Mouse (Mus musculus): ENCODE results near the gene Vstm2l.
A peak's percentile ranks its signal among the peaks of the same experiment; 100 is the strongest.

The Vstm2l gene

DNA sequence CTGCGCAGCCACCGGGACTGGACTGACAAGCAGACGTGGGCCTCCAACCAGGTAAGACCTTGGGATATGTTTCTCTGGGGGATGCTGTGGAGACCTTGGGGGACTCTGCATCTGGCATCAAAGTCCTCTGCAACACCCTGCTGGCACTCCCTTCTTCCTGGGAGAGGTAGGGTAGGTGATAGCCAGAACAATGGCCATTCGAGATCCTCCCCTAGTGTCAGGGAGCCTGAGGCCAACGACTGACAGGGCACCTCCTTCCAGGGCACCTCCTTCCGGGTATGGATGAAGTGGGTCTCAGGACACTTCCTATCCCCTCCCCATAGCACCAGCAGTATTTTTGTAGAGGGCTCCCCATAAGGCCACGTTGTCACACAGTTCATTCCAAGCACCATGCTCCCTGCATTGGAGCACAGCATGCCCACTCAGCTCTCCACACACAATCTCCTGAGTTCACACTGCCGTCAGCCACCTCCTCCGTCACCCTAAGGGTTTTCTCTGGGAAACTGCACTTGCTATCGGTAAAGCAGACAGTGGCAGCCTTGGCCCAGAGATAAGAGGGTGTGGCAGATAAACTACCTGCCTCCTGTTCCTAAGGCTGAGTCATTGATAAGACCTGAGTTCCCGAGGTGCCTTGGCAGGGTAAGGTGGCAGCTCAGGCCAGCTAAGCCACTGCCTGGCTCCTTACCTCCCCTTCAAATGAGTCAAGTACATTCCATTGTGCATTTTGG lies 21.2 kb downstream of the Vstm2l start:
- DNase-seq (ENCODE audit: low read depth), result no peak

DNA sequence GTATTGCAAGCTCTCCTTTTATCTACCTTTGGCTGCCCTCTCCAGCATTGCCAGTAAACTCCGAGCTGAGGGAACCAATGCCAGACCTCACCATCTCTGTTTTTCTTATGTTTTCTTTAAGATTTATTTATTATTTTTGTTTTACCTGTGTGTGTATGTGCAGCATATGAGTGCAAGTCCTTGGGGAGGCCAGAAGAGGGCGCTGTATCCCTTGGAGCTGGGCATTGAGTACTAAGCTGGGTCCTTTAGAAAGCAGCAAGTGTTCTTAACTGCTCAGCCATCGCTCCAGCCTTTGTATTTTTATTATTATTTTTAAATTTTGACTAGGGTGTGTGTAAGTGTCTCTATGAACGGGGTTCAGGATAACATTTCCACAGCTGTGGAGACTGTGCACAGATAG lies 22.2 kb downstream of the Vstm2l start:
- no peak for DNase-seq (ENCODE audit: low read depth)

DNA sequence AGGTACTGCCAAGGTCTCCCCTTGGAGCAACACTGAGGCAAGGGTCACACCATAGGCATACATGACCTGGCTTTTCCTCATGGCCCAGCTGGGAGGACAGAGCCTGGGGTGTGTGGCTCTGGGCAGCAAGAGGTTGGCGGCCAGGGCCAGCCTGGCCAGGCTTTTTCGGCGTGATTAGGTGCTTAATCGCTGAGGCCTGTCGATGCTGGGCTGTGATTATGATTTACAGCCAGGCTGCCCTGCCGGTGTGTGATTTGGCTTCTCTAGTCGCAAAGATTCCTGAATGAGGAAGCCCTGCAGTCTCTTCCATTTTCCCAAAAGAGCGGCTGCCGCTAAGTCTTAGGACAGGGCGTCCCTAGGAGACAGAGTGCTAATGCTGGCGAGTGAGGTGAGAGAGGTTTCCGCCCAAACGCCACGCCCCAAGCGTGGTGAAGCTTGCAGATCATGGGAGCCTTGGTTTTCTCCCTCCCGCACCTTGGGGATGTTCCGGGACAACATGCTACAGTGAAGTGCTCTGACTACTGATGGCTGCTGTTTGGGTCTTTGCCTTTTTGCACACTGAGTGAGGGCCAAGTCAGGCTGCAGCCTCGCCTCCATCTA lies 26.2 kb downstream of the Vstm2l start:
- no peak for DNase-seq (ENCODE audit: low read depth)

DNA sequence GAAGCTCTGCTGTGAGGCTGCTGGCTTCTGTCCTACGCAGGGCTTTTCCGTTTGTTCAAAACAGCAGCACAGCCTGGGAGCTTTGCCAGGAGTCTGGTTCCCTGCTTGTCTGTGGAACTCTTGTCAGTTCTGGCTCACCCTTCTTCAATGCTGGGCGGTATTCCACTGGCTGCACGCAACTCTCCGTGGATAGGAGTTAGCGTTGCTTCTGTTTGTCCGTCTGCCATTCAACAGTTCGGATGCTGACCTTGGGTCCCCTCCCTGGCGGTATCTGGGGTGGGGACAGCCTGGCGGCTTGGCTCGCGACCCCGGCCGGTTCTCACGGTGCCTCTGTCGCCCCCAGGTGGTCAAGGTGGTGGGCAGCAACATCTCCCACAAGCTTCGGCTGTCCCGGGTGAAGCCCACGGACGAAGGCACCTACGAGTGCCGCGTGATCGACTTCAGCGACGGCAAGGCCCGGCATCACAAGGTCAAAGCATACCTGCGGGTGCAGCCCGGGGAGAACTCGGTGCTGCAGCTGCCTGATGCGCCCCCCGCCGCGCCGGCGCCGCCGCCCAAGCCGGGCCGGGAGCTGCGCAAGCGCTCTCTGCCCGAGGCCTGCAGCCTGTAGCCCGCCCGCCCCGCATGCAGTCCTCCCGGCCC lies 29.2 kb downstream of the Vstm2l start:
- DNase-seq (ENCODE audit: low read depth), result no peak

DNA sequence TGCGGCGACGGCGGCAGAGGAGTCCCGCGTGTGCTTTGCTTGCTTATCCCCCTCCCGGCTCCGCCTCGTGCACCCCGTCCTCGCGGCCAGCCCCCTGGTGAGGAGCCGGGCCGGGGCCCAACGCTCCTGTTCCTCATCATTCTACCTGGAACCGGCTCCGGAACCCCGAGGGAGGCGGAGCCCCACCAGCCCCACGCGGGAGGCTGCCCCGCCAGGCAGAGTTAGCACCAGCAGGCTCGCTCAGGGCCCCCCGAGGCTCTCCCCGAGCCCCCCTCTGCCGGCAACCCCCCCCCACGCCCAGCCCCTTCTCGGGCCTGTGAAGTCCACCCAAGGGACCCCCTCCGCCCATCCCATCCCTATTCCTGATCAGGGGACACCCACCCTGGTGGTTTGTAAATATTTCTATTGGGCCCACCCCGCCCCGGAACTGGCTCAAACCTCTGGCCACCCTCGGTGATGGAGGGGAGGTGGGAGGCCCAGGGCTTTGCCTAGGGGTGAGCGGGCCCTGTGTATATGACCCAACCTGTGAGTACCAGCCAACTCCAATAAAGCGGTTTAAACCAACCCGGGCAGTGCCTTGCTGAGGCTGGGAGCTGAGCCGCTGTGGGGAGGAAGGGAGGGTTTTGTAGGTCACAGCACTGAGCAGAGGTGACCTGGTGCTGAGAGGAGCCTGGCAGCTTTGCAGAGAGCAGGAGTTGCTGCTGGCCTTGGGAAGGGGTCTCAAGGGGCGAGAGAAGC lies 29.9 kb downstream of the Vstm2l start:
- DNase-seq (ENCODE audit: low read depth), result no peak

DNA sequence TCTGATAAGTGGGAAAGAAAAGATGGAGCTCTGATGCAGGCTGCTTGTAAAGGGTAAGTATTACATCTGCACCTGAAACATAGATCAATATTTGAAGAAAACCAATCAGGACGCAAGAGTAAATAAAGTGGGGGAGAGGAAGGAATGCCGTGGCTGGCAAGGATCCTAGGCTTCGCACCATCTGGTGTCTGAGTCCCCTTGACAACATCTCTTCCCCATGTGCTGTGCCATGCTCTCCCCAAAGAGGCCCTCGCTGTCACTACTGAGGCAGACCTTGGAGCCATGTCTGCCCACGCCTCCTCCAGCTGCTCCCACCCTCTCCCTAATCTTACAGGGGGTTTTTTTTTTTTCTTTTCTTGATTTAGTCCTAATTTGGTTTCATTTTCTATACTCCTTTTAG lies 39.5 kb downstream of the Vstm2l start:
- DNase-seq (ENCODE audit: low read depth), result no peak

DNA sequence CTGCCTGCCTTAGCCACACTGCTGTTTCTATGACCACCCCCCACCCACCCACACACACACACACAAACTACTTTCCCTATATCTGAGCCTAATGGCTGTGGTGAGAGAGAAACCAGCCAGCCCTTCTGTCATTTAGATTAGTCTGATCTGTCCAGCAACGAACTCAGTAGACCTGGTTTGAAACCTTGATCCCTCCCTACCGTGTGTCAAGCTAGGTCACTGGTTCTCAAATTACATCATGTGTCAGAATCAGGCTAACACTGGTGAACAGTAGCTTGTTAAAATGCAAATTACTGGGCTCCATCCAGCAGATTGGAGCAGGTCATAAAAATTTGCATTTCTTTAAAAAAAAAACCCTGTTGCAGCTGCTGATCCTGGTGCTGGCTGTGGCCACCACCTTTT lies 43.3 kb downstream of the Vstm2l start:
- DNase-seq (ENCODE audit: low read depth), result no peak

DNA sequence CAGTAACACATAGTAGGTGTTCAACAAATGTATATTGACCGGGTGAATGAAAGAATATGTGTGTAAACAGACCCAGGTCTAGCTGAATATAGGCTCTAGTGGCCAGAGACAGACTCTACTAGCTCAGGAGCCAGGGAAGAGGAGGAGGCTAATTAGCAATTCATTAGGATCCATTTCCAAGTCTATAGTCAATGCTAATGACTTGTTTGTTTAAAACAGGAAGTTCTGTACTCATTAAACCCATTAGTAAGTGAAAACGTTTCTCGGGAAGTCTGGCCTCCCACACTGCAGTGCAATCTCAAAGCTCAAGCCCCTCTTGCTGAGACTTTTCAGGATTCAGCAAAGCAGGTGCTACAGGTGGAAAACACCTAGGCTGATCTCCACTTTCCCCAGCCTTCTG lies 53.4 kb downstream of the Vstm2l start:
- no peak for DNase-seq (ENCODE audit: low read depth)

DNA sequence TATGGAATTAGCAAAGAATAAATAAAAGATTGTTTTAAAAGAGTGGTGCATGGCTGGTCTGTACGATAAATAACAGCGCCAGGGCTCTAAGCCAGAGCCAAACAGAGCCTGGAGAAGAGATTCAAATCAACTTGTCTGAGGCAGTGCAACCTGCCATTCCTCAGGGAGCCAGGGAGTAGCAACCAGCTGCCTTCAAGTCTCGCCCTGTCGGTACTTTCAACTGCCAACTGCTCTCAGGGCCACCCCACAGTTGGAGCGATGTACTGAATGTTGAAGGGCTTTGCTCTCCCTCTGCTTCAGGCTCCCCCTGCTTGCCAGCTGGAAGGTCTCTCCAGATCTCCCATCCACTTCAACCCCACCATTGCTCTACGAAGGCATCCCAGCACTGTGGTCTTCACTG lies 55.7 kb downstream of the Vstm2l start:
- no peak for DNase-seq (ENCODE audit: low read depth)

DNA sequence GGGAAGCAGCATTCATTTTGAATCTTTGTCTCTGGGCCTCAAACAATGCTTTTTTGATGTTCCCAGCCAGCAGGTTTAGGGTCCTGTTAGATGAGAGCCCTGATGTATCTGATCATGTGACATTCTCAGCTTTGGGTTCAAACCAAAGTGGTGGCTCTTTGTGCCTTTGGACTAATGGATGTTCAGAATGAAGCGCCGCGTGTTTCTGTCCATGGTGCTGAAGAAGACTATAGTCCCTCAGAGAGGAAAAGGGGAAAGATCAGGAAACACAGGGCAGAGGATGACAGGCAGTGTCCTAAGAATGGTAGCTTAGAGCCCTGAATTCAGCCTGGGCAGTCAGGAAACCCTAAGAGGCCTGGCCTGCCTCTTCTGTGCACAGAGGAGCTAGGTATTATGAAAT lies 56.2 kb downstream of the Vstm2l start:
- DNase-seq (ENCODE audit: low read depth), result peak; percentile 53

DNA sequence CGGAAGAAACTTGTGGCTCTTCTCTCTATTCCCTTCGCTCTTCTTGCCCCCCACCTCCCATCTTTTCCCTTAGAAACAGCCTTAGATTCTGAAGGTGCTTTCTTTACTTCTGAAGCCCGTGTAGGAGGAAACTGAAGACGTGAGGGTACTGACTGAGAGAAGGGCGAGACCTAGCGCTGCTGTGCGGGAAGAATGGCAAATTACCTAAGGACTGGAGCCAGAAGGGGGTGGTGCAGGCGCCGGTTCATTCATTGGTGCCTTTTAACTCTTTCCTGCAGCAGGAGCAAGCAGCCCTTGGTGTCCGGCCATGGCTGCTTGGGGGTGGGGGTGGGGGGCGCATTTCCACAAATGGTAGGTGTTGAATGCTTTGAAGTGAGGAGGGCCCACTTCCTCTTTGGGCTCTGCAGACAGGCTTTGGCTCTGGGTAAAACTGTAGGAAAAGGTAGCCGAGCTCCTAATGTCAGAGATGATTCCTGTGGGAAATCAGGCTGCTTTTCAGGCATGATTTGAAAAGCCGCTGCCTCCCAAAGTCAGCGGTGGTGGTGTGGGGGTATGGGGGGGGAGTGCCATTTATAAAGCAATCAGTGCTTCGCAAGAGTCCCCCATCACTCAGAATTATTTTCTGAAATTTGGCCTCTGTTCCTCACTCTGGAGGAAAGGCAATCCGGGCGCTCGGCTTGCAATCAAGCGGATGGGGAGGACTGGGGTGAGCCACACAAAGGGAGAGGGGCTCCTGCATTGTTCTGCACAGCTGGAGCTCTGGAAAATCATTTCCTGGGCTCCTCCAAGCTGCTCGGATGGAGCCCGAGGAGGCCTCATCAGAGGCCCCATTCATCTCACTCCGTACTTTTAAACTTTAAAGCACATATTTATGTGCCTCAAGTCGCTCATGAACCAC lies 60.4 kb downstream of the Vstm2l start:
- no peak for DNase-seq (ENCODE audit: low read depth)

DNA sequence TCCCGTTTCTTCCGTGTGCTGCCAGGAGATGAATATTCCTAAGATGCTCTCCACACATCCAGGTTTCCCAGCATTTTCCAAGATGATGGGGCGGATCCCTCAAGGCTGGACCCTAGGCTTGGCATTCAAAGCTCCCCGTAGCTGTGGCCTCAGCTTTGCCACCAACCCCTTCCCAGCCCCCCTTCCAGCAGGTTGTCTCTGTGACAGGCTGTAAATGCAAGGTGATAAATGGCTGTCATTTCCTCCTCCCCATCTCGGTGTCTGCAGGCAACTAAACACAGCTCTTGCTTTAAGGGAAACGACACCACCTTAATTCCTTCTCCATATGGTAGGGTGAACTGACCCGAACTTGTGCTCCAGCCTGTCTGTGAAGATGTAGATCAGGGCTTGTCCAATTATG lies 61.1 kb downstream of the Vstm2l start:
- DNase-seq (ENCODE audit: low read depth), result no peak

DNA sequence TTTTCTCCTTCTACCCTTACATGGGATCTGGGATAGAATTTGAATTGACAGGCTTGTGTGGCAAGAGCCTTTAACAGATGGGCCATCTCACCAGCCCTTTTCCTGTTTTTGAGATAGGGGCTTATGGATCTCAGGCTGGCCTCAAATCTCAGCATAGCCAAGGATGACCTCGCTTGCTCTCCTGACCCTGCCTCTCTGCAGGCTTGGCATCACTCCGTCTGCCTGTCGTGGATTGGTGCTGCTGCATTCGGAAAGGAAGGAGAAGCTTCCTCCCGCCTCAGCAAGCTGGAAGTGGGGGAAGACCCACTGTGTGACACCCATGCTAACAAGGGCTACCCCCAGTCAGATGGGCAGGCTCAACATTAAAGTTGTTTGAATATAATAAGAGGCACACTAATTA lies 64.8 kb downstream of the Vstm2l start:
- no peak for DNase-seq (ENCODE audit: low read depth)

DNA sequence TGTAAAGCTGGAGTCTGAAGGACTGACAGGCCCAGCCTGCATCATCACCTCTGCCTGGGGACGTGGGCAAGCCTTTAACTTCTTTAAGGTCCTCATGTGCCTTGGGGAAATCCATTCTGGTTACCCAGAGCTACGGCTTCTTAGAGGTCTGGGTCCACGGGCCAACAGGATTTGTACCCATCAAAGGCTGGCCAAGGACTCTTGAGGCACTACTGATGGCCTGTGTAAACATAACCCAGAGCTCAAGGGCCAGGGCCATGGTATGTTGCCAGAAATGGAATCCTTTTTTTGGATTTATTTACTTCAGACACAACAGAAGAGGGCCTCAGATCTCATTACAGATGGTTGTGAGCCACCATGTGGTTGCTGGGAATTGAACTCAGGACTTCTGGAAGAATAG lies 68.3 kb downstream of the Vstm2l start:
- no peak for DNase-seq (ENCODE audit: low read depth)

DNA sequence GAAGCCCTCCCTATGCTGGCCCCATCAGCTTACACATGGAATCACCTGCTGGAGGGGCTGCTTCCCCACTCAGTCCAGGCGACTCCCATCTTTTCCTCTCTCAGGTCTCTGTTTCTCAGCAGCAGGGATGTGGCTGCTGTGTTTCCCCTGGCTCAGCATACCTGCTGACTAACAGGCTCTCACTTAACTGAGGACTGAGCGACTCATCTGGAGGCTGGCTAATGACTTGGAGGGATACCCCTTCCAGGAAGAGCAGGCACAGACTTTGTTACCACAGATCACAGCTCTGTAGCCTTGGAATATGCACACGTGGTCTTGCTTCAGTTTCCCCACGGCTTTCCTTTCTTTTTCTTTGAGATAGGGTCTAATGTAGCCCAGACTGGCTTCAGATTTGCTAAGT lies 68.8 kb downstream of the Vstm2l start:
- DNase-seq (ENCODE audit: low read depth), result no peak

DNA sequence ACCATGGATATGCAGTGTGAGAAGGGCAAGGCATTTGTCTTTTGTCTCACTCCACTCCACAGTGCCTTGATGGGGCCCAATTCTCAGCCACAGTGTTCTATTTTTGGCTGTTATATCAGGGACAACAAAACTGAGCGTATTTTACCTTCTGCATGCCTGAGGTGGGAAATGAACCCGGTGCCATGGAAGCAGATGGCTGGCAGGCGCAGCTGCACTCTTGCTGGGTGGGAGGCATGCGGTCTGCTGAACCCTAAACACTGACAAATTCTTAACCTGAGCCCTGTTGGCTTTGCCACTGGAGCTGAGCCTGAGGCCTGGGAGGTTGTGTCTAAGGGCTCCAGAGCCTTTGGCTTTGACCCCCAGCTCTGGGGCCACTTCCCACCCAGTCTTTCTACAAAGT lies 71.2 kb downstream of the Vstm2l start:
- no peak for DNase-seq (ENCODE audit: low read depth)

DNA sequence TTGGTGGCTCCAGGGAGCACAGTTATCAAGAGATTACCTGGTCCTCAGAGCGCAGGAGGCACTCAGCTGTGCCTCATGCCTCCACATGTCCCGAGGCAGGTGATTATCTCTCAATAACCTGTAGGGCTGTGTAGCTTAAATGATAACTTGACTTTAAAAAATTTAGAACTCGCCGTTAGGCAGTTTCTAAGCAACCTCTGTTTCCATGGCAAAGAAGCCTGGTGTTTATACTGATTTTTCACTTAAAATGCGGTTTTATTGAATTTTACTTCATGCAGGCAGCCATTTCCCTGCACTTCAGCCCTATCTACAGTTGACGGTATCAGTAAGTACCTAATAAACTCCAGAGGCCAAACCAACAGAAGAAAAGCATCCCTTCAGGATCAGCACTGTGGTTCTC lies 71.8 kb downstream of the Vstm2l start:
- no peak for DNase-seq (ENCODE audit: low read depth)

DNA sequence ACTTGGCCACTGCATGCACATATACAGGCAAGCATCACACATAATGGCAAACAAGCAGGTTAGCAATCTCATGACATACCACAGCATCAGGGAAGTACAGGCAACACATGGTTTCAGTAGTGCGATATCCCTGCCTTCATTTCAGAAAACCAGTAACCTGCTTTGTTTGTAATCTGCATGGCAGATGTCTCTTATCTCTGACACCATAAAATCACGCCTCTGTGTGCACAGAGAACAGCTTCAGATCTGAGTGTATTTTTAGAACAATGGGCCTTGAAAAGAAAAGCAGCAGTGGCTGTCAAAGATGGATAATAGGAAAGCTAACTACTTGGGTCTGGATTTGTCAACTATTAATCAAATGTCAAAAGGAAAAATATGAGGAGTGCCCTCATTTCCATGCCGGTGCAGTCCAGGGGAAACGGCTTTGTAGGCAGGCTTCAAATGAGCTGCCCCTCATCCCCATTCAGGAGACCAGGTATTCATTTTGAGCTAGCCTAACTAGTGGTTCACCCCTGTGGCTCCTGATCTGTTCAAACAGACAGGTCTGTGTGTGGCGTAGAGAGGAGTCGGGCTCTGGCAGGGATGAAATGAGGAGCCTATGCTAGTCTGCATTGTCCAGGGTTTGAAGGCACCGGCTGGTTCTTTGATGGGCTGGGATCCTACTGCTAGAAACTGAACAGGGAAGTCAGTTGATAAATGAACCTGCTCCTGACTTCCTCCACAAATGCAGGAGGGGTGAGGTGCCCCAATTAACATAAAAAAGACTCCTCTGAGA lies 74.2 kb downstream of the Vstm2l start:
- no peak for DNase-seq (ENCODE audit: low read depth)

DNA sequence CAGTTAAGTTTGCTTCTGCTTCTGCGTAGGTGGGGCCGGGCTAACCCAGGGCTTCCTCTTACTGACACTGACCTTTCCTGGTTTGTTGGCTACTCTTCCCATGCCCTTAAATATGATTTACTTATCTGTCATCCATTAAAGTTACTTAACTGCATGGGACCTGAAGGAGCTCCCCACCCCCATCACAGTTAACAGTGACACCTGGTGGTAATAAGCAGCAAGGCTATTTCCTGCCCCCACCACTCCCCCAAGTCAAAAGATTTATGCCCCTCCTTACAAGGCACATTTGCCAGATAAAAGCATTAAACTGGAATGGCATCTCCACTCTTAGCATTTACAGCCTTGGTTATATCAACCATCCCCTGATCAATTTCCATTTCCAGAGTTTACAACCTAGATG lies 75.5 kb downstream of the Vstm2l start:
- no peak for DNase-seq (ENCODE audit: low read depth)

DNA sequence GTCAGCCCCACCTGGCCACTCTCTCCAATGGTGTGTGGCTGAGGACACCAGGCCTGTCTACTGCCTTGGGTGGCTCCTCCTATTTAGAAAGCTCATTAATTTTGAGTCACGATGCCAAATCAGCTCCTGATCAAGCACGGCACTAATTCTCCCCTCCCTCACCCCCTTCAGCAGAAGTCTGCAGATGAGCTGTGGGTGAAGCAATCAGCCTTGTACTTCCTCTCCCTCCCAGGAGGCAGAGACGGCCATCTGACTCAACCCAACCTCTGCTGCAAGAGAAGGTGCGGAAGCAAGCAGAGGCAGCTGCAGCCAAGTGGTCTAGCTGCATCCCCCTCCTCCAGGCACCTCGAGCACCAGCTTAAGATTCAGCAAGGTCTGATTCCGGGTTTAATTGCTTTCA lies 76.6 kb downstream of the Vstm2l start:
- DNase-seq (ENCODE audit: low read depth), result no peak

DNA sequence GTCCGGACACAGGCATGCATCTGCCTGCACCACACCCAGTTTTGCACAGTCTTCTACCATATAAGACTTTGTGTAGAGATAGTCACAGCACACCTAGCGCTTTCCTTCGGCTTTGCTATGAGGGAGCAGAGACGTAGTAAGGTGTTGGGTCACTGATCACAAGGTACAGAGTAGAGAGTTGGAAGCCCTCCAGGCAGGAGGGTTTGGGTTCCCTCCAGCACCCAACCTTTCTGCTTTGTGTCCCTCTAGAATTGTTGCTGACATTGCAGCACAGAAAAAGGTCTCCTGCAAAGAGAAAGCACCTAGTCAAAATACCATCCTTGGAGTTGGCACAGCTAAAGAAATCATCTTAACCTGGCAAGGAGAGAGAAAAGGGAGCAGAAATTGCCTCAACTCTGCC lies 78.0 kb downstream of the Vstm2l start:
- DNase-seq (ENCODE audit: low read depth), result no peak
